Mouse (Mus musculus): ENCODE data around the gene D11Wsu47e.
"Not testable (repeated sequence)": the region's sequence is repeated elsewhere in the genome, so short reads cannot be mapped to it uniquely, and the experiment has no call there.

Gene D11Wsu47e

GRCm38 (mm10) chr11:113683957-113684706 is at the start of gene D11Wsu47e, which contains the start of gene Fam104a:
TSS of gene D11Wsu47e (plus strand) at chr11:113684412.
TSS of gene Fam104a (minus strand) at chr11:113684155.
- peak; percentile 88 to 91 for DNase-seq (ENCODE audit: low spot score in 2 of 2)

GRCm38 (mm10) chr11:113634699-113635121 is 49.5 kb upstream of the D11Wsu47e start:
- DNase-seq (ENCODE audit: low spot score in 2 of 2) = no peak

GRCm38 (mm10) chr11:113638680-113639079 is 45.5 kb upstream of the D11Wsu47e start:
- DNase-seq (ENCODE audit: low spot score in 2 of 2) = no peak

GRCm38 (mm10) chr11:113645181-113645580 is 39.0 kb upstream of the D11Wsu47e start:
- no peak for DNase-seq (ENCODE audit: low spot score in 2 of 2)

GRCm38 (mm10) chr11:113648152-113648551 is 36.1 kb upstream of the D11Wsu47e start:
- DNase-seq (ENCODE audit: low spot score in 2 of 2) = peak; percentile 74 to 84

GRCm38 (mm10) chr11:113648690-113649352 is 35.4 kb upstream of the D11Wsu47e start, which contains the start of gene Cog1:
TSS of gene Cog1 (plus strand) at chr11:113649169.
- no peak for DNase-seq (ENCODE audit: low spot score in 2 of 2)

- peak; percentile 44 to 55 for DNase-seq (ENCODE audit: low spot score in 2 of 2)
Observed at GRCm38 (mm10) chr11:113649353-113650210, 34.6 kb upstream of the D11Wsu47e start, which contains the start of gene Slc39a11. TSS of gene Slc39a11 (minus strand) at chr11:113650079.

GRCm38 (mm10) chr11:113651206-113651906 is 32.9 kb upstream of the D11Wsu47e start:
- peak in 1 of 2 experiments; percentile 15 for DNase-seq (ENCODE audit: low spot score in 2 of 2)

GRCm38 (mm10) chr11:113651907-113652273 is 32.3 kb upstream of the D11Wsu47e start:
- no peak for DNase-seq (ENCODE audit: low spot score in 2 of 2)

- DNase-seq (ENCODE audit: low spot score in 2 of 2) = no peak
Observed at GRCm38 (mm10) chr11:113652516-113652915, 31.7 kb upstream of the D11Wsu47e start.

GRCm38 (mm10) chr11:113654105-113654504 is 30.1 kb upstream of the D11Wsu47e start:
- no peak for DNase-seq (ENCODE audit: low spot score in 2 of 2)

- no peak for DNase-seq (ENCODE audit: low spot score in 2 of 2)
Observed at GRCm38 (mm10) chr11:113654561-113655270, 29.5 kb upstream of the D11Wsu47e start.

- DNase-seq (ENCODE audit: low spot score in 2 of 2) = no peak
Observed at GRCm38 (mm10) chr11:113656511-113656932, 27.7 kb upstream of the D11Wsu47e start.

- DNase-seq (ENCODE audit: low spot score in 2 of 2) = no peak
Observed at GRCm38 (mm10) chr11:113657221-113657620, 27.0 kb upstream of the D11Wsu47e start.

GRCm38 (mm10) chr11:113658319-113658718 is 25.9 kb upstream of the D11Wsu47e start:
- no peak for DNase-seq (ENCODE audit: low spot score in 2 of 2)

GRCm38 (mm10) chr11:113658763-113659162 is 25.4 kb upstream of the D11Wsu47e start:
- DNase-seq (ENCODE audit: low spot score in 2 of 2) = no peak

GRCm38 (mm10) chr11:113660213-113660612 is 24.0 kb upstream of the D11Wsu47e start:
- not testable (repeated sequence) for DNase-seq (ENCODE audit: low spot score in 2 of 2)

- no peak for DNase-seq (ENCODE audit: low spot score in 2 of 2)
Observed at GRCm38 (mm10) chr11:113660940-113661339, 23.3 kb upstream of the D11Wsu47e start.

GRCm38 (mm10) chr11:113661835-113662351 is 22.3 kb upstream of the D11Wsu47e start:
- no peak for DNase-seq (ENCODE audit: low spot score in 2 of 2)

- no peak for DNase-seq (ENCODE audit: low spot score in 2 of 2)
Observed at GRCm38 (mm10) chr11:113664279-113664678, 19.9 kb upstream of the D11Wsu47e start.
